Mouse (Mus musculus) kidney, adult 2 months (tissue): ENCODE results near the gene Tfcp2l1.

Experiments used
- CTCF ChIP-seq: fragments of 200-500 bp; conservative IDR thresholded peaks from 2 replicates; pipeline ENCODE4 v1.5.1; 2011; ENCODE audit warnings: low read depth, mild to moderate bottlenecking, control low read depth, low read length, moderate library complexity, mixed read lengths; ENCODE audit not compliant: insufficient read depth, insufficient read length
- POLR2A ChIP-seq: fragments of 200-500 bp; IDR thresholded peaks from one replicate; pipeline ENCODE4 v1.6.1; 2011; ENCODE audit warnings: low read depth, low read length, control low read depth

DNA sequence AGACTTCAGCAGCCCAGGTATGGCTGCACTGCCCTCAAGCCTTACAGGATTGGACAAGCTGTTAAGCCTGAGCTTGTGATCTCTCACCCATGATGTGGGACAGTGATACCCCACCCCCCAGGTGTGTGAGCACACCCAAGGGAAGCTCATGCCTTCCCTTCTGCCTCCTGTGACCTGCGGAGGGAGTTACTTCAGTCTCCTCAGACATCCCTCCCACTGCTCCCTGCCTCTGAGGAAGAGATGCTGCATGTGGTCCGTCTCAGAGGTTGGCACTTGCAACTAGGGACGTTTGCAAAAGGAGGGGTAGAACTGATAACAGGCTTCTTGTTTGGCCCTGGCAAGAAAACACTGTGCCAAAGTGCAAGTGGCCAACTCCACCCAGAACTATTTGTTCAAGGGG lies 4.9 kb upstream of the Tfcp2l1 start:
- TF ChIP-seq POLR2A (no peak), CTCF (no peak)
